Mouse (Mus musculus) embryonic fibroblast, embryonic 13.5 days (primary cell): ENCODE results near the gene Txnrd3. TPM values are rescaled to one million over a fixed set of nuclear protein-coding genes. Genes with fewer than 3 reads are reported as not detected.

Experiments used
- H3K27ac ChIP-seq: 2 replicates; pipeline ENCODE4 v1.5.1; 2012; ENCODE audit warnings: low read length, control low read depth, inconsistent platforms; ENCODE audit not compliant: insufficient read depth
- H3K4me1 ChIP-seq: 2 replicates; pipeline ENCODE4 v1.6.1; 2011; ENCODE audit warnings: low read length; ENCODE audit not compliant: control insufficient read depth, insufficient read depth
- H3K4me3 ChIP-seq: 2 replicates; pipeline ENCODE4 v1.5.1; 2011; ENCODE audit warnings: mild to moderate bottlenecking, control low read depth, low read length; ENCODE audit not compliant: insufficient read depth
- CTCF ChIP-seq: IDR thresholded peaks from 2 replicates; pipeline ENCODE4 v1.5.1; 2011; ENCODE audit warnings: mild to moderate bottlenecking, control low read depth, low read length, moderate library complexity, borderline replicate concordance; ENCODE audit not compliant: insufficient read depth
- POLR2A ChIP-seq: IDR thresholded peaks from 2 replicates; pipeline ENCODE4 v1.6.1; 2011; ENCODE audit warnings: low read depth, mild to moderate bottlenecking, control low read depth, low read length, moderate library complexity
- polyA plus RNA-seq: library from polyadenylated mRNA; stranded (reverse); fragments of >200 nt; gene quantifications from 2 replicates; pipeline ENCODE4 v1.2.4, GENCODE M21; 2011; ENCODE audit warnings: low read depth; ENCODE audit not compliant: missing spikeins, insufficient read length

Txnrd3 gene
- 5.5 and 6.0 TPM in 2 replicates for polyA plus RNA-seq

- H3K4me3 ChIP-seq, result peak within 1 kb of the TSS; percentile 46
- peak within 1 kb of the TSS; percentile 21; the same call in 1 of the 2 replicates for H3K27ac ChIP-seq
- TF ChIP-seq POLR2A, result peak; percentile 25
- no peak for TF ChIP-seq CTCF
- no peaks in the 10 kb centered on the region; the same call in 1 of the 2 replicates for H3K4me1 ChIP-seq
Measured at GRCm38 (mm10) chr6:89643798-89644270, at the start of gene Txnrd3. Gene Txnrd3, plus strand, starts transcription at chr6:89643988.

DNA sequence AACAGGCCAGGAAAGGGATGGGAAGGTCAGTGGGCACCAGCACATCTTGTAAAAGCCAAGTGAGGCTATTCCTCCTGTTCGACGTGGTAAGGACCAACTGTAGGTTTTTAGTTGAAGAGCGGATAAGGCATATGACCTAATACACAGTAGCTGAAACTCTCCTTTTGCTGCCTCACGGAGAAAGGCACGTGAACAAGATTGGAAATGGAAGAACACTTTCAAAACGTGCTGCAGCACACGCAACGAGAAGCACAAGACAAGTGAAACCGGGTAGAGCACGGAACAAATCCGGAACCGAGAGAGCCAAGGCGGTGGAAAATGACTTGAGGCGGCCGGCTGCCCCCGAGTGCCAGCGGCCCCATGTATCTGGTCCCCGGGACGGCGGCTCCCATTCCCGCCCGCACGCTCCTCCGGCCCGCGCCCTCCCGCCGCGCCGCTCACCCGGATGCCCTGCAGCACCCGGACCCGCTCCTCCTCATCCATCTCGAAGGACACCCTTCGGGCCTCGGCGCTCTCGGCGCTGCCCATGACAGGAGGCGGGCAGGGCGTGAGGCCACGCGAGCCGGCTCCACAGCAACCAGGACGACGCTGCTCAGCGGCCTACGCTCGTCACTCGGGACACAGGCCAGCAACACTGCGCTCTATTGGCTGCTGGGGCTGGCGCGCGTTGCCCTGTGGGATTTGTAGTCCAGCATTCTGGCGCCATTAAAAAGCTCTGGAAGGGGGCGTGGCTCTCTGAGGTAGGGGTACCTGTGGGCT, 48.6 kb upstream of the Txnrd3 start, which contains the start of gene Chchd6:
Chchd6 (minus strand) TSS at position 635 of the 759 bp plus-strand sequence.
- Histone ChIP-seq H3K4me3 (peak within 1 kb of the TSS; percentile 80), H3K4me1 (peaks cover 7% of the 10 kb centered on the region; the same call in 1 of the 2 replicates), H3K27ac (no peak within 1 kb of the TSS)
- TF ChIP-seq POLR2A, result peak; percentile 57
- no peak for TF ChIP-seq CTCF

- no peak overlapping the region for H3K27ac ChIP-seq
- H3K4me1 ChIP-seq, result peaks cover 7% of the 10 kb centered on the region; the same call in 1 of the 2 replicates
- no peak overlapping the region for H3K4me3 ChIP-seq
- no peak for TF ChIP-seq CTCF
- TF ChIP-seq POLR2A, result no peak
Measured at GRCm38 (mm10) chr6:89595777-89596146, 48.0 kb upstream of the Txnrd3 start.

- Histone ChIP-seq H3K27ac (no peak overlapping the region), H3K4me1 (peaks cover 7% of the 10 kb centered on the region; the same call in 1 of the 2 replicates), H3K4me3 (no peak overlapping the region)
- TF ChIP-seq POLR2A, result no peak
- no peak for TF ChIP-seq CTCF
Measured at GRCm38 (mm10) chr6:89596510-89596909, 47.3 kb upstream of the Txnrd3 start.

- Histone ChIP-seq H3K4me3 (no peak overlapping the region), H3K4me1 (peaks cover 5% of the 10 kb centered on the region; the same call in 1 of the 2 replicates), H3K27ac (no peak overlapping the region)
- no peak for TF ChIP-seq CTCF
- TF ChIP-seq POLR2A, result no peak
Measured at GRCm38 (mm10) chr6:89606096-89606495, 37.7 kb upstream of the Txnrd3 start.

- peaks cover 5% of the 10 kb centered on the region; the same call in 1 of the 2 replicates for H3K4me1 ChIP-seq
- no peak overlapping the region for H3K4me3 ChIP-seq
- no peak overlapping the region for H3K27ac ChIP-seq
- TF ChIP-seq POLR2A (no peak), CTCF (0 out of 2 replicates have a peak, but pooled peaks have one; percentile 19)
Measured at GRCm38 (mm10) chr6:89607999-89608398, 35.8 kb upstream of the Txnrd3 start.

DNA sequence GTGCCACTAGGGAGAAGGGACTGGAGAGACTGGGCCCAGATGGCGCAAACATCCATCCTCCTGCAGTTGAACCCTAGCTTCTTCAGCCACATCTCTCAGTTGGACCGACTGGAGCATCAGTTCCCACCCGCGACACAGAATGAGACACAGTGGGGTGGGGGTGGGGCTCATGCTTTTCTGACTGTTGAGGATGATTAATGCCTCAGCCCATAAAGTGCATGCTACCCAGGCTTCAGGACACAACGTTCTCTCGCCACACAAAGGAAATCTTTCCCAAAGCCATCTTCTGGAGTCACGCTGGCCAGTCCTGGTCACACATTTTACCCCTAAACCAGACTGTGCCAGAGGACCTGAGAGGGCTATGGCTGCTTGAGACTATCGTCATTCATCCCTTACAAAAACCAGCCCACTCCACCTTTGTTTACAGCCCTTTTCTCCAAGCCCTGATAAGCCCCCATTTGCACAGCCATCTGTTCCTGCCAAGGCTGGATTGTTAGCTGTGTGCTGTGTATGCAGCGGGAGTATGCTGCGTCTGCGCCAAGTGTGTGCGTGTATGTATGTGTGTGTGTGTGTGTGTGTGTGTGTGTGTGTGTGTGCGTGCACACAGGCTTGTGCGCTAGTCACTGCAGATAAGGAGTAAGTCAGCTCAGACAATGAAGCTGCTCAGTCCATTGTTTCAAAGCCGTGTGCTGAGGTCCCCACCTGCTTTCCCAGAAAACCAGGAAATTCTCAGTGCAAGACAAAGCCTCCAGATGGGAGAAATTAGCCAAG, 30.3 kb upstream of the Txnrd3 start:
- no peak overlapping the region for H3K4me3 ChIP-seq
- H3K27ac ChIP-seq, result no peak overlapping the region
- no peaks in the 10 kb centered on the region for H3K4me1 ChIP-seq
- TF ChIP-seq CTCF, result no peak
- TF ChIP-seq POLR2A, result no peak

DNA sequence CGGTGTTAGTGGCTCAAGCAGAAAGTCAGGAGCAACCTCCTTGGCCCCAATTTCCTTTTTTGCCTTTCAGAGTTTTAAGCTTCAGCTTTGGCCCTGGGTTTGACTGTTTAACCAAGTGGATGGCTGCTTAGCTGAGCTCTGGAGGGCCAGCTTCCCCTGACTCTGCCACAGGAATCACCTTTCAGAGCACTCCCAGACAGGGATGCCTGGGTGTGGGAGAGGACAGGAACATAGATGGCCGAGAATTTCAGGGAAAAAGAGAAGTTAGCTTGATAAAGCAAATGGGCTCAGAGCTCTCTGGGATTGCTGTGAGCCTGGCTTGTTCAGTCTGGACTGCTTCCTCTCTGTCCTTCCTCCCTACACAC, 29.7 kb upstream of the Txnrd3 start:
- no peak overlapping the region for H3K4me3 ChIP-seq
- no peak overlapping the region for H3K27ac ChIP-seq
- no peaks in the 10 kb centered on the region for H3K4me1 ChIP-seq
- no peak for TF ChIP-seq POLR2A
- no peak for TF ChIP-seq CTCF

- Histone ChIP-seq H3K4me1 (no peaks in the 10 kb centered on the region), H3K27ac (no peak overlapping the region), H3K4me3 (no peak overlapping the region)
- TF ChIP-seq POLR2A, result no peak
- no peak for TF ChIP-seq CTCF
Measured at GRCm38 (mm10) chr6:89614596-89615372, 29.0 kb upstream of the Txnrd3 start.

- Histone ChIP-seq H3K4me1 (no peaks in the 10 kb centered on the region), H3K4me3 (no peak overlapping the region), H3K27ac (no peak overlapping the region)
- no peak for TF ChIP-seq POLR2A
Measured at GRCm38 (mm10) chr6:89615373-89615755, 28.4 kb upstream of the Txnrd3 start.
